Mouse (Mus musculus) thymus, postnatal 25 days (tissue): ENCODE data around the gene Cryzl2.

ENCODE experiments used
- DNase-seq: peaks from one replicate; pipeline ENCODE4 v3.0.0; 2022

The Cryzl2 gene

GRCm38 (mm10) chr1:157480090-157480489, 21.7 kb downstream of the Cryzl2 start:
- DNase-seq, result no peak

GRCm38 (mm10) chr1:157480901-157481300, 22.5 kb downstream of the Cryzl2 start:
- DNase-seq, result no peak

- DNase-seq, result no peak
Measured at GRCm38 (mm10) chr1:157481666-157482065, 23.3 kb downstream of the Cryzl2 start.

- DNase-seq, result no peak
Measured at GRCm38 (mm10) chr1:157484161-157484560, 25.8 kb downstream of the Cryzl2 start.

- DNase-seq, result no peak
Measured at GRCm38 (mm10) chr1:157500657-157501056, 42.3 kb downstream of the Cryzl2 start.

GRCm38 (mm10) chr1:157501352-157501945, 43.1 kb downstream of the Cryzl2 start:
- no peak for DNase-seq

GRCm38 (mm10) chr1:157503071-157503470, 44.7 kb downstream of the Cryzl2 start:
- no peak for DNase-seq

GRCm38 (mm10) chr1:157506522-157506921, 48.1 kb downstream of the Cryzl2 start, which contains the start of gene Sec16b:
Gene Sec16b, plus strand, starts transcription at chr1:157506728.
- no peak for DNase-seq

GRCm38 (mm10) chr1:157506995-157507595, 48.7 kb downstream of the Cryzl2 start:
- no peak for DNase-seq

GRCm38 (mm10) chr1:157507814-157508213, 49.4 kb downstream of the Cryzl2 start:
- DNase-seq, result no peak

- no peak for DNase-seq
Measured at GRCm38 (mm10) chr1:157512690-157513448, 54.5 kb downstream of the Cryzl2 start.

GRCm38 (mm10) chr1:157513559-157513958, 55.2 kb downstream of the Cryzl2 start:
- no peak for DNase-seq

GRCm38 (mm10) chr1:157514298-157514697, 55.9 kb downstream of the Cryzl2 start:
- no peak for DNase-seq

GRCm38 (mm10) chr1:157516838-157517808, 58.7 kb downstream of the Cryzl2 start:
- DNase-seq, result no peak

GRCm38 (mm10) chr1:157518111-157518523, 59.7 kb downstream of the Cryzl2 start:
- DNase-seq, result no peak

- no peak for DNase-seq
Measured at GRCm38 (mm10) chr1:157519396-157519795, 61.0 kb downstream of the Cryzl2 start.

- DNase-seq, result no peak
Measured at GRCm38 (mm10) chr1:157522322-157522721, 63.9 kb downstream of the Cryzl2 start.

- no peak for DNase-seq
Measured at GRCm38 (mm10) chr1:157524775-157525174, 66.4 kb downstream of the Cryzl2 start.

GRCm38 (mm10) chr1:157525692-157526354, 67.4 kb downstream of the Cryzl2 start:
- DNase-seq, result no peak

- no peak for DNase-seq
Measured at GRCm38 (mm10) chr1:157526625-157527024, 68.2 kb downstream of the Cryzl2 start.

- DNase-seq, result no peak
Measured at GRCm38 (mm10) chr1:157532826-157533460, 74.6 kb downstream of the Cryzl2 start.

- DNase-seq, result no peak
Measured at GRCm38 (mm10) chr1:157535571-157535970, 77.2 kb downstream of the Cryzl2 start.
